Mouse (Mus musculus): ENCODE measurements around the gene Ikzf5.

GRCm38 (mm10) chr7:131356105-131356504 lies 54.2 kb downstream of the Ikzf5 start:
- no peak for TF ChIP-seq CTCF (IDR thresholded peaks at IDR 0.05; ENCODE audit: low read depth)
- TF ChIP-seq EP300 (IDR thresholded peaks at IDR 0.05; ENCODE audit: low read depth) = no peak

All from liver, embryonic 14.5 days (tissue).